Mouse (Mus musculus) B cell, adult 67 days (primary cell): ENCODE data around the gene Btbd35f12. TPM values are rescaled to one million over a fixed set of nuclear protein-coding genes. Genes with fewer than 3 reads are reported as not detected.

Experiments used
- total RNA-seq, 2 experiments: library from RNA; stranded (reverse); gene quantifications; 4 replicates each; pipeline ENCODE4 v1.2.4; 2023

Btbd35f12 gene
- not detected for total RNA-seq

DNA sequence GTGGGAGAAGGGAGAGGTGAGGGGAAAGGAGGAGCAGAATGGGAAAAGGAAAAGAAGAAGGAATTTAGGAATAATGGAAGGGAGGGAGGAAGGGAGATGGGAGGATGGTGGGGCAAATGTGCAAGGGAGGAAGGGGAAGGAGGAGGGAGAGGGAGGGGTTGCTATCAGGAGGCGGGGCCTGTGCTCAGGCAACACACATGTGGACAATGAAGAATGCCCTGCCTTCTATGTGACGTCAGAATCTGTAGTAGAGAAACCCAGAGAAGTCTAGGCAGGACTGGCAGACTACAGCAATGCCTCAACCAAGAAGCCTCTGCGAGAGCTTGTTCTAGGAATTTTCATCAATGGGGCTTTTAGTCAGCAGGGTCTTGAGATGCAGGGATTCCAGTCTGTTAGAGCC, at the start of gene Btbd35f12:
Gene Btbd35f12, plus strand, starts transcription at position 301 of the 400 bp plus-strand sequence.

Other genes starting within 250 kb of the Btbd35f12 start
- not detected for gene Spin2-ps6, start 78.5 kb upstream of the Btbd35f12 start, total RNA-seq